Mouse (Mus musculus): ENCODE measurements around the gene Olfr1028. TPM values are rescaled to one million over a fixed set of nuclear protein-coding genes. Genes with fewer than 3 reads are reported as not detected.

Gene Olfr1028
- polyA plus RNA-seq (2012; rRNA removed), result not detected in 2 replicates

GRCm38 (mm10) chr2:85950137-85950536 is at the start of gene Olfr1028:
Gene Olfr1028, plus strand, starts transcription at chr2:85950437.

GRCm38 (mm10) chr2:85904952-85905351 is 45.3 kb upstream of the Olfr1028 start, which contains the start of gene Olfr1024:
Gene Olfr1024, minus strand, starts transcription at chr2:85905052.

GRCm38 (mm10) chr2:85914893-85915292 is 35.3 kb upstream of the Olfr1028 start, which contains the start of gene Olfr1025-ps1:
Gene Olfr1025-ps1, plus strand, starts transcription at chr2:85915193.

DNA sequence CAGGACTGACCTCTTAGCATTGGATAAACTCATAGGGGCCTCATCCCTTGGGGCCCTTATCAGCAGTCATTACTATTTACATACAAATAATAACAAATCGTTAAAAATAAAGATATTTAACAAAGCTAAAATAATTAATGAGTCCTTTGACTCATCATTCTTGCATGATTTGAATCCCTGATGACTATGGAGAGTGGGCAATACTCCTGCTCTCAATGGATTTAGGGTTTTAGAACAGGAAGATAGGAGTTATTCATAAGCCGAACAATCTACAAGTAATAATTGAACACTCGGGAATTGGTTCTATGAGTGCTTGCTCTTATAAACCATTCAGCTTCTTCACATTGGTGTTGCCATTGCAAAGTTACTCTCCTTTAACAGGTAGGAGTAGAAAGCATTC is 29.0 kb upstream of the Olfr1028 start, which contains the start of gene Olfr1026:
Gene Olfr1026, plus strand, starts transcription at position 301 of the 400 bp plus-strand sequence.

GRCm38 (mm10) chr2:85973595-85973994 is 23.4 kb downstream of the Olfr1028 start, which contains the start of gene Olfr1029:
Gene Olfr1029, plus strand, starts transcription at chr2:85973895.

GRCm38 (mm10) chr2:85978976-85979375 is 28.7 kb downstream of the Olfr1028 start, which contains the start of gene Olfr1030:
Gene Olfr1030, plus strand, starts transcription at chr2:85979276.

GRCm38 (mm10) chr2:85990004-85990403 is 39.8 kb downstream of the Olfr1028 start, which contains the start of gene Olfr1031:
Gene Olfr1031, plus strand, starts transcription at chr2:85990304.

Other genes starting within 250 kb of the Olfr1028 start
- gene Olfr1009, start 235.0 kb upstream of the Olfr1028 start, polyA plus RNA-seq (2012; rRNA removed), result not detected in 2 replicates
- not detected in 2 replicates for gene Olfr1012, start 187.7 kb upstream of the Olfr1028 start, polyA plus RNA-seq (2012; rRNA removed)
- gene Olfr1013, start 183.3 kb upstream of the Olfr1028 start, polyA plus RNA-seq (2012; rRNA removed), result not detected in 2 replicates
- not detected in 2 replicates for gene Olfr1014, start 177.7 kb upstream of the Olfr1028 start, polyA plus RNA-seq (2012; rRNA removed)
- gene Olfr1015, start 168.4 kb upstream of the Olfr1028 start, polyA plus RNA-seq (2012; rRNA removed), result not detected in 2 replicates
- not detected in 2 replicates for gene Olfr1016, start 147.9 kb upstream of the Olfr1028 start, polyA plus RNA-seq (2012; rRNA removed)
- not detected in 2 replicates for gene Olfr1018, start 132.0 kb upstream of the Olfr1028 start, polyA plus RNA-seq (2012; rRNA removed)
- gene Olfr1019, start 105.0 kb upstream of the Olfr1028 start, polyA plus RNA-seq (2012; rRNA removed), result not detected in 2 replicates
- gene Olfr1020, start 103.4 kb upstream of the Olfr1028 start, polyA plus RNA-seq (2012; rRNA removed), result not detected in 2 replicates
- gene Olfr1022, start 81.8 kb upstream of the Olfr1028 start, polyA plus RNA-seq (2012; rRNA removed), result not detected in 2 replicates
- gene Olfr1023, start 64.8 kb upstream of the Olfr1028 start, polyA plus RNA-seq (2012; rRNA removed), result not detected in 2 replicates
- gene Olfr1024, start 45.4 kb upstream of the Olfr1028 start, polyA plus RNA-seq (2012; rRNA removed), result not detected in 2 replicates
- gene Olfr1025-ps1, start 35.2 kb upstream of the Olfr1028 start, polyA plus RNA-seq (2012; rRNA removed), result not detected in 2 replicates
- gene Olfr1026, start 28.9 kb upstream of the Olfr1028 start, polyA plus RNA-seq (2012; rRNA removed), result not detected in 2 replicates
- not detected in 2 replicates for gene Olfr1029, start 23.5 kb downstream of the Olfr1028 start, polyA plus RNA-seq (2012; rRNA removed)
- gene Olfr1030, start 28.8 kb downstream of the Olfr1028 start, polyA plus RNA-seq (2012; rRNA removed), result not detected in 2 replicates
- gene Olfr1031, start 39.9 kb downstream of the Olfr1028 start, polyA plus RNA-seq (2012; rRNA removed), result not detected in 2 replicates
- gene Olfr1032, start 55.1 kb downstream of the Olfr1028 start, polyA plus RNA-seq (2012; rRNA removed), result not detected in 2 replicates
- gene Olfr1033, start 70.2 kb downstream of the Olfr1028 start, polyA plus RNA-seq (2012; rRNA removed), result 0.34 and 0.35 TPM in 2 replicates
- gene Olfr1034, start 95.4 kb downstream of the Olfr1028 start, polyA plus RNA-seq (2012; rRNA removed), result 0.03 and 0.04 TPM in 2 replicates
- gene Olfr1036, start 123.6 kb downstream of the Olfr1028 start, polyA plus RNA-seq (2012; rRNA removed), result not detected in 2 replicates
- not detected in 2 replicates for gene Olfr1037, start 136.9 kb downstream of the Olfr1028 start, polyA plus RNA-seq (2012; rRNA removed)
- gene Olfr1039, start 185.5 kb downstream of the Olfr1028 start, polyA plus RNA-seq (2012; rRNA removed), result not detected in 2 replicates
- not detected in 2 replicates for gene Olfr1040, start 196.3 kb downstream of the Olfr1028 start, polyA plus RNA-seq (2012; rRNA removed)
- gene Olfr1042, start 211.4 kb downstream of the Olfr1028 start, polyA plus RNA-seq (2012; rRNA removed), result not detected in 2 replicates
- not detected in 2 replicates for gene Olfr1043, start 217.1 kb downstream of the Olfr1028 start, polyA plus RNA-seq (2012; rRNA removed)
- not detected in 2 replicates for gene Olfr1044, start 227.4 kb downstream of the Olfr1028 start, polyA plus RNA-seq (2012; rRNA removed)
- not detected in 2 replicates for gene Olfr52, start 235.2 kb downstream of the Olfr1028 start, polyA plus RNA-seq (2012; rRNA removed)